Mouse (Mus musculus) liver, postnatal 0 days (tissue): ENCODE results near the gene Gsdma3.

Experiments
- CTCF ChIP-seq: sonication (generic); IDR thresholded peaks from 2 replicates; pipeline ENCODE4 v1.5.1; 2016; ENCODE audit warnings: antibody characterized with exemption, low read depth
- EP300 ChIP-seq: IDR thresholded peaks from 2 replicates; pipeline ENCODE4 v1.6.1; 2016; ENCODE audit warnings: antibody characterized with exemption, low read depth, mild to moderate bottlenecking

- TF ChIP-seq CTCF (peak; percentile 66), EP300 (no peak)
Measured at GRCm38 (mm10) chr11:98583571-98583970, 42.6 kb upstream of the Gsdma3 start.
